Mouse (Mus musculus) layer of hippocampus, postnatal 10 days (tissue): ENCODE results near the gene Nacc1. TPM values are rescaled to one million over a fixed set of nuclear protein-coding genes. Genes with fewer than 3 reads are reported as not detected.
A peak's percentile ranks its signal among the peaks of the same experiment; 100 is the strongest.

Experiments
- DNase-seq, 2 experiments: peaks; one replicate each; pipeline ENCODE4 v3.0.0; 2021; ENCODE audit warnings: low spot score in 2 of 2
- total RNA-seq, 2 experiments: library from RNA; stranded (reverse); gene quantifications; 2 replicates each; pipeline ENCODE4 v1.2.3; 2021

The Nacc1 gene
- total RNA-seq, 2 experiments from 2014 or later, result 73.7 to 75.3 TPM

DNA sequence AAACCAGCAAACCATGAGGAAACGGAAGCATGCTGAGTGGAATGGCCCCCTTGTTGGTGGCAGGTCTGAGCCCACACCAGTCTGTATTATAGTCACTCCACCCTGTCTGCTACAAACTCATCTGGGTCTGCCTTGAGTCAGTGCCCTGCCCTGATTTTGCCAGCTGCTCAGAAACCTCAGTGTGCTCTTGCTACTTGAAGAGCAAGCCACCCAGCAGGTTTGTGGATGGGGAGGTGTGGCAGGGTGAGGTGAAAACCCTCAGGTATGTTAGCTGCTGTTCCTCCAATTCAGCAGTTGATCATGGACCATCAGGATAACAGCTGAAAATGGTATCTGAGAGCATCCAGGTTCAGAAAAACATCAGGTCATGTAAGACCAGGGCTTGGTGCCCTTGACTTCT is 19.6 kb downstream of the Nacc1 start:
- no peak for DNase-seq

- no peak for DNase-seq
These were observed 22.2 kb downstream of the Nacc1 start for GRCm38 (mm10) chr8:84665385-84665893.

- peak; percentile 78 to 83 for DNase-seq
These were observed 22.9 kb downstream of the Nacc1 start for GRCm38 (mm10) chr8:84664566-84665384.

DNA sequence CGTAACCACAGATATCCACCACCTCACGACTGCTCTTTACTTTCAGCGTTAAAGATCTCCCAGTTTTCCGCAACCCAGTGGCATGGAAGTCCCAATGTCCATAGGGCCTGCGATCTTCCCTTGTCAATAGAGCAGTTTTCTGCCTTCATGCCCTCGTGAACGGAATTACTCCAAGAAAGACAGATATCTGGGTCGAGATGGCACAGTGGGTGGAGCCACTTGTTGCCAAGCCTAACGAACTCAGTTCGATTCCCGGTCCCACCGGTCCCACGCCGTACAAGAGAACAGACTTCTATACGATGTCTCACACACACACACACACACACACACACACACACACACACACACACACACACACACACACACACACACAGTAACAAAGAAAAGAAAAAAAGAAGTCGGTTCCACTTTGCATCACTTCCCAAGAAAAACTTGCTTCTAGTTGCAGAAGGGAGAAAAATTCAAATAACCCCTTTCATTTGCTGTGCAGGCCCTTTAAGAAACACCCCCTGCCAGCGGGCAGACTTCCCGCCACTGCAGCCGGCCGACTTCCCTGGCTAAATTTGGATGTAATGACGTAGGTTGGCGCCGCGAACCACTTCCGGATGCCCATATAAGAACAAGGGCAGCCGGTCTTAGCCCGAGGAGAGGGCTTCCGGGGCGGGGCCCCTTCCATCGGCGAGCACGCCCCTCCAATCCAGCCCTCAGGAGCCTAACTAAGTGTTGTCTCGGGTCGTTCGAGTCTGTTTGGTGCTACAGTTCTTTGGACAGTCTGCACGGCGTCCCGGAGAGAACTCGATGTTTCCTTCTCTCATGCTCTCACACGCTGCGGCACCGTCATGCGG is 24.0 kb downstream of the Nacc1 start:
- peak; percentile 97 to 98 for DNase-seq

DNA sequence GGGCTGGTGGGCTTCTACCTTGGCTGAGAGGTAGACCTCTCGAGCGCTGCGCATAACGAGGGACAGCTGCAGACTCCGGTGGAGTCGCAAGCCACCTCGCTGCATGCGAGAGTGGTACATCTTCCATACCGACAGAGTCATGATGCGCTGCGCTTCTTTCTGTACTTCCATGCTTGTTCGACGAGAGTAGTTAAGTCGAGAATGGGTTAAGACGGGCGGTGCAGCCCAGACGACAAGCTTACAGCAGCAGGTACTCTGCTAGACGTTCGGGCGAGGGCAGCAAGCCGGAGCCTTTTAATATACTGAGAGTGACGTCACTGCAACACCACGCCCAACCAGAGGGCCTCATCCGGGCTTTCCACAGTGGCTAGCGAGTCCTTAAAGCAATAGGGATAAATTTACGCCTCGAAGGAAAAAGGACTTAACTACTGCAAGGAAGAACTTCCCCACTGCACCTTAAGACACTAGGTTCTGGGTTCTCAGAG is 25.0 kb downstream of the Nacc1 start, which contains the start of gene Ier2:
TSS of gene Ier2 (minus strand) at position 272 of the 485 bp plus-strand sequence.
- peak; percentile 90 to 93 for DNase-seq

GRCm38 (mm10) chr8:84661961-84662571 is 25.6 kb downstream of the Nacc1 start:
- DNase-seq, result peak; percentile 61 to 67

- DNase-seq, result peak; percentile 43 to 58
These were observed 26.2 kb downstream of the Nacc1 start for GRCm38 (mm10) chr8:84661458-84661871.

DNA sequence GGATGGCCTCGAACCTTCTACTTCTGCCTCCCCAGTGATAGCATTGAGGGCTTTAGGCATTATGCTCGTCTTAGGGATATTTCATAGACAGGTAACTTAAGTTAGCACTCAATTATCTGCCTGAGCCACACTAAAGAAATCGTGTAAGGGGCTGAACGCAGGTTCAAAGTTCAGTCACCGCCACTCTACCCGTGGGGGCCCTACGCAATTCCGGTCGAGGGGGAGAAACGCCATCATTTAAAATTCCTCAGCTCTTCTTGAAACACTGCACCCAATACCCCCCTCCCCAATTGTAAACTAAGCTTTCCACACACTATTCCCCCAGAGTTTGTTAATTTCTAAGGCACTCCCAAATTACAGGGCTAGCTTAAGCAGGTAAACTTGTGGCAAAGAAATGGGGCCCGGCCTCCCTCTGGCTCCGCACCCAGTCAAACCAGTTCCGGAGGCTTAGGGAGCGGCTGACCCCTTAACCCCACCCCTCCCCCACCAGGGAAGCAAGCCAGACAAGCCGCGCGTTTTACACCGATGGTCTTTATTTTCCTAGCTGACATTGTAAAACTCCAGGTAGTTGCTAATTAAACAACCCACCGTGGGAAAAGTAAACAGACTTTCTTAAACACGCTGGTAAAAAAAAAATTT is 26.7 kb downstream of the Nacc1 start:
- no peak for DNase-seq

GRCm38 (mm10) chr8:84659936-84660818 is 27.5 kb downstream of the Nacc1 start:
- DNase-seq, result peak in 1 of 2 experiments; percentile 20

GRCm38 (mm10) chr8:84658951-84659350 is 28.7 kb downstream of the Nacc1 start:
- DNase-seq, result no peak

GRCm38 (mm10) chr8:84657680-84658079 is 30.0 kb downstream of the Nacc1 start:
- DNase-seq, result no peak

DNA sequence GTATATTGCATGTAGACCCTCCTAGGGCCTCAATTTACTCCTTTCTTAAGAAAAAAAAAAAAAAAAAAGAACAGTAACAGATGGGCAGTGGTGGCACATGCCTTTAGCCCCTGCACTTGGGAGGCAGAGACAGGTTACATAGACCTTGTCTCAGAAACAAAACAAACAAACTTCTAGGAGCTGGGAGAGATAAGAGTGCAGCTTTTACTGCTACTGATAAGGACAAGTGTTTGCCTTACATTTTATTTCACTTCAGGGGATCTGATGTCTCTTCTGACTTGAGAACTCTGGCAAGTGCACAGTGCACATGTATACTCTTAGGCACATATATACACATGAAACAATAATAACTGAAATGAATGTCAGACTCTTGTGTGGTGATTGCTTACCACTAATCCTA is 30.5 kb downstream of the Nacc1 start:
- no peak for DNase-seq

- DNase-seq, result no peak
These were observed 31.0 kb downstream of the Nacc1 start for GRCm38 (mm10) chr8:84656641-84657126.

GRCm38 (mm10) chr8:84656191-84656525 is 31.5 kb downstream of the Nacc1 start:
- no peak for DNase-seq

DNA sequence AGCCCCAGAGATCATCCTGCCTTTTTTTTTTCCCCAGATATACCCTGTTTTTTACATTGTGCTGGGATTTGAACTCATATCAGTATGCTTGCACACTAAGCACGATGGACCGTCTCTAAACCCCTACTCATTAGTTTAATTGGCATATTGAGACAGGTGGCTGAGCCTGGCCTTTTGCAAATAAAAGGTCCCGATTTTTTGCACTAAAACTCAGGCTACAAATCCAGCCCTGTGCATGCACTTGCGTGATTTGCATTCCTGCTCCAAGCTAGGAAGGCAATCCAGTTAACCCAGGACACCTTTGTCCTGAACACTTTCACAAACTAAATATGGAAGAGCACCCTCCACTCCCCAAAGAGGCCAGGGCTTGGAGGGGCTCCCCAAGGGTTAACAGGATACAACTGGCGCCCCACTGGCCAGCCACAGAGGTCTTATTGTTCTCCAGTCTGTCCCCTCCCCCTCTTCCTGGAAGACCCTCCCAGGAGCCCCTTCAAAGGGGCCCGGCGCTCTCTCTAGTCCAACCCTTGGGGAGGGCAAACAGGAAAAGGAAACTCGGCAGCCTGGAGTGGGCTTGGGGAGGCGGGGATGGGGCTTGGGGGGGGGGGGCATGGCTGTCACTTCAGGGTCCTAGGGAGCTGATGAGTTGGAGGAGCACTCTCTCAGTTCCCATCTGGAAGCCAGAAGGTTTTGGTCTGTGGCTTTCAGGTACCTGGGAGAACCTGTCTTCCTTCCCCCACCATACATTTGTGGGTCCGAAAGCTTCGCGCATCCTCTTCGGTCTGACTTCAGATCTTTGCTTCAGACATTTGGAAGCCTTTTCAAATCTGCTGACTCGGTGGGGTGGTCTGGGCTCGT is 32.1 kb downstream of the Nacc1 start:
- no peak for DNase-seq

DNA sequence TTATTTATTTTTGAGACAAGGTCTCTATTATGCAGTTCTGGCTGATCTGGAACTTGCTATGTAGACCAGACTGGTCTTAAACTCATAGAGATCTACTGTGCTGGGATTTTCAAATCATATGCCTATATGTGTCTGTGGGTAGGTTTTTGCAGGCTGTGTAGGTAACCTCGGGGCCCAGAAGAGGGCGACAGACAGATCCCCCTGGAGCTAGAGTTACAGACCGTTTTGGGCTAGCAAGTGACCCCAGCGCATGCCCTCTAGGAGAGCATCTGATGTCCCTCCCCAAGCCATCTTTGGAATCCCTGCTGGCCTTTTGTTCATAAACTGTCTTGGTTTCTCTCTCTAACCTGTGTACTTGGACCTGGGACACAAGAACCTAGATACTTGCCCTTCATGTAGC is 33.1 kb downstream of the Nacc1 start:
- DNase-seq, result no peak

DNA sequence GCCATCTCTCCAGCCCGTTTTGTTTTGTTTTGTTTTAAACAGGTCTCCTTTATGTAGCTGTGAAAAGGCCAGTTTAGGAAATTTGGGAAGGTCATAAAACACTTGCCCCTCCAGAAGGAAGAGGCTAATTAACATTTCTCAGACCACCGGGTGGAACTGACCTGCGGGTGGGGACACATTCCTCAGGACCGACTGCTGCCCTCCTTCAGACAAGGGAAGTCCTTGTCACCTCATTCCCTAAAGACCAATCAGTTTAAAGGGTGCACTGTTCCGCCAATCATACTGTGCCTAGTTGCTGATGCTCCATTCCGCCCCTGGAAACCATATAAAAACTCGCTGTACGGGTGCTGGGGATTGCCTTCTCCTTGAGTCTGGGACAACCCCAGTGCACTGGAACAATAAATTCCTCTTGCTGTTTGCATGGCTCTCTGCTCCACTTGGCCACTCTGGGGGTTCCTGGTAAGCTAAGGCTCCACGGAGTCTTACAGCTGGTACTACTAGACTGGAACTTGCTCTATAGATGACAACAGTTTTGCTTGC is 34.5 kb downstream of the Nacc1 start:
- DNase-seq, result no peak

GRCm38 (mm10) chr8:84650213-84650612 is 37.4 kb downstream of the Nacc1 start:
- DNase-seq, result no peak
